Mouse (Mus musculus): ENCODE measurements around the gene Wwc2. TPM values are rescaled to one million over a fixed set of nuclear protein-coding genes. Genes with fewer than 3 reads are reported as not detected.

Gene Wwc2
- total and polyA plus RNA-seq, 2 experiments from 2014 or later: 8.2 to 18.5 TPM

- Histone ChIP-seq H3K4me1 (ENCODE audit: control insufficient read depth, insufficient read depth) (peaks cover 8% of the 10 kb centered on the region), H3K27me3 (ENCODE audit: control insufficient read depth, insufficient read depth, low read length) (no peaks in the 10 kb centered on the region), H3K9me3 (replicated peaks; ENCODE audit: control insufficient read depth, low read length) (no peaks in the 10 kb centered on the region), H3K27ac (ENCODE audit: low read depth) (no peak overlapping the region), H3K4me2 (ENCODE audit: low read depth, low read length) (no peak overlapping the region), H3K9ac (replicated peaks; ENCODE audit: low read depth, low read length) (no peak overlapping the region), H3K4me3 (ENCODE audit: low read depth, low read length) (no peak overlapping the region), H3K36me3 (replicated peaks; ENCODE audit: control insufficient read depth, insufficient read depth, low read length) (peaks cover 59% of the 10 kb centered on the region)
- no peak for ATAC-seq (ENCODE audit: insufficient read depth, low read depth)
- TF ChIP-seq EP300 (IDR thresholded peaks at IDR 0.05; ENCODE audit: low read depth) (no peak), CTCF (IDR thresholded peaks at IDR 0.05; ENCODE audit: low read depth) (no peak)
- 83% methylated on average over 5 of the region's 5 CpGs for WGBS
- no peak for DNase-seq (ENCODE audit: low spot score)
Measured at GRCm38 (mm10) chr8:47884306-47884705, 106.4 kb downstream of the Wwc2 start.

- Histone ChIP-seq H3K27me3 (ENCODE audit: control insufficient read depth, insufficient read depth, low read length) (no peaks in the 10 kb centered on the region), H3K4me3 (ENCODE audit: low read depth, low read length) (no peak overlapping the region), H3K27ac (ENCODE audit: low read depth) (no peak overlapping the region), H3K4me2 (ENCODE audit: low read depth, low read length) (no peak overlapping the region), H3K9me3 (replicated peaks; ENCODE audit: control insufficient read depth, low read length) (no peaks in the 10 kb centered on the region), H3K4me1 (ENCODE audit: control insufficient read depth, insufficient read depth) (peaks cover 8% of the 10 kb centered on the region), H3K9ac (replicated peaks; ENCODE audit: low read depth, low read length) (no peak overlapping the region), H3K36me3 (replicated peaks; ENCODE audit: control insufficient read depth, insufficient read depth, low read length) (peaks cover 64% of the 10 kb centered on the region)
- TF ChIP-seq CTCF (IDR thresholded peaks at IDR 0.05; ENCODE audit: low read depth): no peak
- no peak for TF ChIP-seq EP300 (IDR thresholded peaks at IDR 0.05; ENCODE audit: low read depth)
- DNase-seq (ENCODE audit: low spot score): no peak
- 60% methylated on average over 8 of the region's 8 CpGs for WGBS
- ATAC-seq (ENCODE audit: insufficient read depth, low read depth): no peak
Measured at GRCm38 (mm10) chr8:47883739-47884138, 107.0 kb downstream of the Wwc2 start.

GRCm38 (mm10) chr8:47878516-47878915 lies 112.2 kb downstream of the Wwc2 start:
- Histone ChIP-seq H3K4me1 (ENCODE audit: control insufficient read depth, insufficient read depth) (no peaks in the 10 kb centered on the region), H3K36me3 (replicated peaks; ENCODE audit: control insufficient read depth, insufficient read depth, low read length) (peaks cover 84% of the 10 kb centered on the region), H3K4me2 (ENCODE audit: low read depth, low read length) (no peak overlapping the region), H3K27me3 (ENCODE audit: control insufficient read depth, insufficient read depth, low read length) (no peaks in the 10 kb centered on the region), H3K9ac (replicated peaks; ENCODE audit: low read depth, low read length) (no peak overlapping the region), H3K27ac (ENCODE audit: low read depth) (no peak overlapping the region), H3K4me3 (ENCODE audit: low read depth, low read length) (no peak overlapping the region), H3K9me3 (replicated peaks; ENCODE audit: control insufficient read depth, low read length) (no peaks in the 10 kb centered on the region)
- DNase-seq (ENCODE audit: low spot score) (no peak), ATAC-seq (ENCODE audit: insufficient read depth, low read depth) (no peak)
- WGBS: 49% methylated on average over 3 of the region's 3 CpGs
- TF ChIP-seq CTCF (IDR thresholded peaks at IDR 0.05; ENCODE audit: low read depth): no peak
- TF ChIP-seq EP300 (IDR thresholded peaks at IDR 0.05; ENCODE audit: low read depth): no peak

- Histone ChIP-seq H3K27ac (ENCODE audit: low read depth) (no peak overlapping the region), H3K4me3 (ENCODE audit: low read depth, low read length) (no peak overlapping the region), H3K9ac (replicated peaks; ENCODE audit: low read depth, low read length) (no peak overlapping the region), H3K4me1 (ENCODE audit: control insufficient read depth, insufficient read depth) (no peaks in the 10 kb centered on the region), H3K4me2 (ENCODE audit: low read depth, low read length) (no peak overlapping the region), H3K27me3 (ENCODE audit: control insufficient read depth, insufficient read depth, low read length) (no peaks in the 10 kb centered on the region), H3K9me3 (replicated peaks; ENCODE audit: control insufficient read depth, low read length) (no peaks in the 10 kb centered on the region), H3K36me3 (replicated peaks; ENCODE audit: control insufficient read depth, insufficient read depth, low read length) (peaks cover 69% of the 10 kb centered on the region)
- WGBS: 87% methylated on average over 12 of the region's 12 CpGs
- DNase-seq (ENCODE audit: low spot score) (no peak), ATAC-seq (ENCODE audit: insufficient read depth, low read depth) (no peak)
- no peak for TF ChIP-seq CTCF (IDR thresholded peaks at IDR 0.05; ENCODE audit: low read depth)
Measured at GRCm38 (mm10) chr8:47875865-47876264, 114.9 kb downstream of the Wwc2 start.

GRCm38 (mm10) chr8:47874497-47875178 lies 116.1 kb downstream of the Wwc2 start:
- Histone ChIP-seq H3K4me3 (ENCODE audit: low read depth, low read length) (no peak overlapping the region), H3K27me3 (ENCODE audit: control insufficient read depth, insufficient read depth, low read length) (no peaks in the 10 kb centered on the region), H3K9me3 (replicated peaks; ENCODE audit: control insufficient read depth, low read length) (no peaks in the 10 kb centered on the region), H3K4me1 (ENCODE audit: control insufficient read depth, insufficient read depth) (no peaks in the 10 kb centered on the region), H3K27ac (ENCODE audit: low read depth) (no peak overlapping the region), H3K36me3 (replicated peaks; ENCODE audit: control insufficient read depth, insufficient read depth, low read length) (peaks cover 73% of the 10 kb centered on the region), H3K9ac (replicated peaks; ENCODE audit: low read depth, low read length) (no peak overlapping the region), H3K4me2 (ENCODE audit: low read depth, low read length) (no peak overlapping the region)
- TF ChIP-seq EP300 (IDR thresholded peaks at IDR 0.05; ENCODE audit: low read depth): no peak
- no peak for TF ChIP-seq CTCF (IDR thresholded peaks at IDR 0.05; ENCODE audit: low read depth)
- WGBS: 49% methylated on average over 13 of the region's 13 CpGs
- DNase-seq (ENCODE audit: low spot score) (no peak), ATAC-seq (ENCODE audit: insufficient read depth, low read depth) (no peak)
